Mouse (Mus musculus) heart, adult 2 months (tissue): ENCODE results near the gene Sfr1.

Experiments
- CTCF ChIP-seq: fragments of 200-600 bp; IDR thresholded peaks from 2 replicates; pipeline ENCODE4 v1.8.1; 2022; ENCODE audit warnings: antibody characterized with exemption, mild to moderate bottlenecking, moderate library complexity
- POLR2A ChIP-seq: fragments of 200-500 bp; IDR thresholded peaks from 2 replicates; pipeline ENCODE4 v1.6.1; 2011; ENCODE audit warnings: mild to moderate bottlenecking, low read depth, low read length, control low read depth; ENCODE audit not compliant: insufficient read depth

DNA sequence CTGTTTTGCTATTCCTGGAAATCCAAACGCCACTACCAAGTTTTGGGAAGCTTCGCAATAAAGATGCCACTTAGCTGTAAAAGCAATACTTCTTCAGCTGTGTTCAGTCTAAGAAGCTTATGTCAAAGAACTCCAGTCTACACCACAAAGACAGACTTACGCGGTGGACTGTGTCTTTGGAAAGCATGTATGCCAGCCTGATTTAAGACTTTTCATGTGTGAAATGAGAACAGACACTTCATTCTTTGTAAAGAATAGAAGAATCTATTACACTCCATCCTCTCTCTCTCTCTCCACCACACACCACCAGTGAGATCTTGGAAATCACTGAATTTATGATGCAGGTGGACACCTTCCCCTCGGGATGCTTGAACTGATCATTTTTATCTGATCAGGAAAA lies 18.9 kb downstream of the Sfr1 start:
- no peak for TF ChIP-seq POLR2A
- no peak for TF ChIP-seq CTCF
